Mouse (Mus musculus): ENCODE results near the gene Itpkb. TPM values are rescaled to one million over a fixed set of nuclear protein-coding genes. Genes with fewer than 3 reads are reported as not detected.
A peak's percentile ranks its signal among the peaks of the same experiment; 100 is the strongest.

Itpkb gene
- polyA plus RNA-seq, 1 experiment from 2014 or later = 7.2 TPM

DNA sequence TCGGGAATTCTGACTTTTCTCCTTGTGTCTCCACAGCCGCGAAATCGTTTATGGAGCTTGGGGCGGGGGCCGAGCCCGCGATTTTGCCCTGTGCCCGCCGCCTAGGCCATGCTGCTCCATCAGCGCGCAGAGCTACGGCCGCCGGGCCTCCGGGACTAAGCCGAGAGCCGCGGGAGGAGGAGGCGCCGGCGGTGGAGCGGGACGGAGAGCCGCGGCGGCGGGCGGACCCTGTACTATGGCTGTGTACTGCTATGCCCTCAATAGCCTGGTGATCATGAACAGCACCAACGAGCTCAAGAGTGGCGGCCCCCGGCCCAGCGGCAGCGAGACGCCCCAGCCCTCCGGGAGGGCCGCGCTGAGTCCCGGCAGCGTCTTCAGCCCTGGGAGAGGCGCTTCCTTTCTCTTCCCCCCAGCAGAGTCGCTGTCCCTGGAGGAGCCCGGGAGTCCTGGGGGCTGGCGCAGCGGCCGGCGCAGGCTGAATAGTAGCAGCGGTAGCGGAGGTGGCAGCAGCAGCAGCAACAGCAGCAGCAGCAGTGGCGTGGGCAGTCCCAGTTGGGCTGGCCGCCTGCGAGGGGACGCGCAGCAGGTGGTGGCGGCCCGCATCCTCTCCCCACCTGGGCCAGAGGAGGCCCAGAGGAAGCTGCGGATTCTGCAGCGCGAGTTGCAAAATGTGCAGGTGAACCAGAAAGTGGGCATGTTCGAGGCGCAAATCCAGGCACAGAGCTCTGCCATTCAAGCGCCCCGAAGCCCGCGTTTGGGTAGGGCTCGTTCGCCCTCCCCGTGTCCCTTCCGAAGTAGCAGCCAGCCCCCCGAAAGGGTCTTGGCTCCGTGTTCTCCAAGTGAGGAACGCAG is 2.0 kb downstream of the Itpkb start:
- ATAC-seq (ENCODE audit: insufficient number of reproducible peaks, low FRiP score, low TSS enrichment, low read depth) (0 out of 2 replicates have a peak, but pooled peaks have one; percentile 41), DNase-seq (ENCODE audit: low spot score) (peak; percentile 61)
- Histone ChIP-seq H3K9me3 (ENCODE audit: control insufficient read depth, low read length) (no peaks in the 10 kb centered on the region), H3K36me3 (ENCODE audit: control insufficient read depth, insufficient read depth, low read length) (peaks cover 2% of the 10 kb centered on the region; the same call in 1 of the 2 replicates), H3K27me3 (ENCODE audit: control insufficient read depth, insufficient read depth, low read length) (0 out of 2 replicates have a peak, but pooled peaks cover 5% of the 10 kb centered on the region), H3K4me2 (ENCODE audit: low read depth, severe bottlenecking) (peak overlapping the region; percentile 99), H3K4me1 (ENCODE audit: control insufficient read depth, insufficient read depth, low read length) (peaks cover 20% of the 10 kb centered on the region), H3K9ac (ENCODE audit: low read length) (peak overlapping the region; percentile 93), H3K27ac (replicated peaks; ENCODE audit: low read depth, low read length) (no peak overlapping the region), H3K4me3 (ENCODE audit: low read depth, low read length) (peak overlapping the region; percentile 74)
- 1% methylated on average over 68 of the region's 72 CpGs for WGBS

- Histone ChIP-seq H3K4me3 (ENCODE audit: low read depth, low read length) (peak overlapping the region; percentile 74), H3K36me3 (ENCODE audit: control insufficient read depth, insufficient read depth, low read length) (peaks cover 2% of the 10 kb centered on the region; the same call in 1 of the 2 replicates), H3K4me1 (ENCODE audit: control insufficient read depth, insufficient read depth, low read length) (peaks cover 20% of the 10 kb centered on the region), H3K27ac (replicated peaks; ENCODE audit: low read depth, low read length) (no peak overlapping the region), H3K9ac (ENCODE audit: low read length) (peak overlapping the region; percentile 93; the same call in 1 of the 2 replicates), H3K27me3 (ENCODE audit: control insufficient read depth, insufficient read depth, low read length) (0 out of 2 replicates have a peak, but pooled peaks cover 5% of the 10 kb centered on the region), H3K9me3 (ENCODE audit: control insufficient read depth, low read length) (no peaks in the 10 kb centered on the region), H3K4me2 (ENCODE audit: low read depth, severe bottlenecking) (peak overlapping the region; percentile 99)
- ATAC-seq (ENCODE audit: insufficient number of reproducible peaks, low FRiP score, low TSS enrichment, low read depth) = no peak
- WGBS = 30% methylated on average over 14 of the region's 14 CpGs
- no peak for DNase-seq (ENCODE audit: low spot score)
Observed at GRCm38 (mm10) chr1:180332928-180333440, 2.7 kb downstream of the Itpkb start.

DNA sequence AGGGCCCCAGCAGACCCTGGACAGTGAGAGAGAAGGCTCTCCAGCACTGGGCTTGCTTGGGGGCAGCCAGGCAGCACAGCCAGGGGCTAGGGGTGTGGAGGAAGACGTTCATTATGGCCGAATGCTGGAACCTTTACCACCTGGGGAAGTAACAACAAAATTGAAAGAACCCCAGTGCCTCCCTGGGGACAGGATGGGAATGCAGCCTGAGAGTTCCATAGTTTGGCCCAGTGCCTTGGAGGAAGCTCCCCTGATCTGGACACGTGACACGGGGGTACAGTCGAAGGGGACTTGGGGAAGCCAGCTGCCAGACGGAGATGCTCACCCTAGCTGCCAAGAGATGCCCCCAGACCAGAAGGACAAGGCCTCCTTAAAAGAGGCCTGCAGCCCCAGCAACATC is 3.3 kb downstream of the Itpkb start:
- ATAC-seq (ENCODE audit: insufficient number of reproducible peaks, low FRiP score, low TSS enrichment, low read depth) = no peak
- H3K4me3 ChIP-seq (ENCODE audit: low read depth, low read length) = no peak overlapping the region
- no peak for DNase-seq (ENCODE audit: low spot score)
- peaks cover 20% of the 10 kb centered on the region for H3K4me1 ChIP-seq (ENCODE audit: control insufficient read depth, insufficient read depth, low read length)
- peak overlapping the region; percentile 99 for H3K4me2 ChIP-seq (ENCODE audit: low read depth, severe bottlenecking)
- H3K9me3 ChIP-seq (ENCODE audit: control insufficient read depth, low read length) = no peaks in the 10 kb centered on the region
- H3K27ac ChIP-seq (replicated peaks; ENCODE audit: low read depth, low read length) = no peak overlapping the region
- H3K36me3 ChIP-seq (ENCODE audit: control insufficient read depth, insufficient read depth, low read length) = peaks cover 2% of the 10 kb centered on the region; the same call in 1 of the 2 replicates
- 40% methylated on average over 6 of the region's 6 CpGs for WGBS
- 0 out of 2 replicates have a peak, but pooled peaks cover 5% of the 10 kb centered on the region for H3K27me3 ChIP-seq (ENCODE audit: control insufficient read depth, insufficient read depth, low read length)
- H3K9ac ChIP-seq (ENCODE audit: low read length) = no peak overlapping the region; the same call in 1 of the 2 replicates

GRCm38 (mm10) chr1:180334541-180334940 is 4.3 kb downstream of the Itpkb start:
- WGBS = 93% methylated on average over 6 of the region's 6 CpGs
- Histone ChIP-seq H3K27me3 (ENCODE audit: control insufficient read depth, insufficient read depth, low read length) (0 out of 2 replicates have a peak, but pooled peaks cover 5% of the 10 kb centered on the region), H3K4me3 (ENCODE audit: low read depth, low read length) (no peak overlapping the region), H3K9ac (ENCODE audit: low read length) (no peak overlapping the region), H3K9me3 (ENCODE audit: control insufficient read depth, low read length) (no peaks in the 10 kb centered on the region), H3K27ac (replicated peaks; ENCODE audit: low read depth, low read length) (no peak overlapping the region), H3K4me2 (ENCODE audit: low read depth, severe bottlenecking) (peak overlapping the region; percentile 99; the same call in 1 of the 2 replicates), H3K4me1 (ENCODE audit: control insufficient read depth, insufficient read depth, low read length) (peaks cover 18% of the 10 kb centered on the region), H3K36me3 (ENCODE audit: control insufficient read depth, insufficient read depth, low read length) (peaks cover 2% of the 10 kb centered on the region; the same call in 1 of the 2 replicates)
- ATAC-seq (ENCODE audit: insufficient number of reproducible peaks, low FRiP score, low TSS enrichment, low read depth) (no peak), DNase-seq (ENCODE audit: low spot score) (no peak)

DNA sequence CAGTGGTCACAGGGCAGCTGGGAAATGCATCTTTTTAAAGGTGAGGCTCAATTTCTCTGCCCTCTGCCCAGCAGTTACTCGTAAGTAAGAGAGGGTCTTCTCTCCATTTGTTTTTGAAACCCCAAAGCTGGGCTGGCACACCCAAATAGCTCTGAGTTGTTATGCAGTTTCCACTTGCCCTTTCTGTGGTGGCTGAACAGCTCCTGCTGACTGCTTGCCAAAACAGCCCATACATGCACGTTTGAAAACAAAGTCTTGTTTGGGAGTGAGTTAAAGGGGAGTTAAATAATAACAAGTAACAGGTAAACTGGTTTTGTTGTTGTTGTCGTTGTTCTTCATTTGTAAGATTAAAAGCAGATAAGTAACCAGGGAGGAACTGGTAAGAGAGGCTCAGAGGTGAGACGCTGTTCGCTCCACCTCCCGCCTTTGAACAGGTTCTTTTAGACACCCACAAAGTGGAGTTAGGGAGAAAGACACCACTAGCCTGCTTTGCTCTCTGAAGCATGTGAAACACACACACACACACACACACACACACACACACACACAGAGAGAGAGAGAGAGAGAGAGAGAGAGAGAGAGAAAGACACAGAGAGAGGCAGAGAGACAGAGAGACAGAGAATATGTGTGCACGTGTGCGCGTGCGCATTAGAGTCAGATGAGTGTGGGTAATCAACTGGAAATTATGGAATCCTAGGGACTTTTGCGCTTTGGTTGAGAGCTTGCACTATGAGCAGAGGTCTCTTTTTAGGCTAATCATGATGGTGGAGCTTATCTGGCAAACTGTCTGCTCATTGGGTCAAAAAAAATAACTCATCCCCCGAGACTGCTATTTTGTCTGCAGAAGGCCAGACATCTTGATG is 5.5 kb downstream of the Itpkb start:
- 82% methylated on average over 12 of the region's 12 CpGs for WGBS
- H3K4me2 ChIP-seq (ENCODE audit: low read depth, severe bottlenecking) = no peak overlapping the region
- no peak overlapping the region for H3K9ac ChIP-seq (ENCODE audit: low read length)
- 0 out of 2 replicates have a peak, but pooled peaks cover 5% of the 10 kb centered on the region for H3K27me3 ChIP-seq (ENCODE audit: control insufficient read depth, insufficient read depth, low read length)
- no peak overlapping the region for H3K27ac ChIP-seq (replicated peaks; ENCODE audit: low read depth, low read length)
- H3K4me3 ChIP-seq (ENCODE audit: low read depth, low read length) = no peak overlapping the region
- ATAC-seq (ENCODE audit: insufficient number of reproducible peaks, low FRiP score, low TSS enrichment, low read depth) (no peak), DNase-seq (ENCODE audit: low spot score) (no peak)
- peaks cover 2% of the 10 kb centered on the region; the same call in 1 of the 2 replicates for H3K36me3 ChIP-seq (ENCODE audit: control insufficient read depth, insufficient read depth, low read length)
- peaks cover 18% of the 10 kb centered on the region for H3K4me1 ChIP-seq (ENCODE audit: control insufficient read depth, insufficient read depth, low read length)
- H3K9me3 ChIP-seq (ENCODE audit: control insufficient read depth, low read length) = no peaks in the 10 kb centered on the region

DNA sequence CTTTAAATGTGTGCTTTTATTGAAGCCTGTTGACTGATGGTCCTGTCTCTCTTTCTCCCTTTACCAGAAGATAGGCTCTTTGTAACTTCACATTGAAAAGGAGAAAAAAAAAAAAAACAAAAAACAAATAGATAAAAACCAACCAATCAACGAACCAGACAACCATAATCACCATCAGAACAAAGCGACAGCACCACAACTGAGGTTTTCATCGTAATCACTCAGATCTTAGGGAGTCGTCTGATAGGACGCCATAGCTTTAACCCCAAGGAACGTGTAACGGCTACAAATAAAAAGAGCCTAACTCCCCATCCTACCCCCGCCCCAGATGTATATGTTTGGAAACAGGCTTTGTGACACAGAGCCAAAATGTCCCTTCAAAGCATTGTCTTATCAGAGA is 8.1 kb downstream of the Itpkb start:
- no peak for DNase-seq (ENCODE audit: low spot score)
- WGBS = 81% methylated on average over 8 of the region's 8 CpGs
- ATAC-seq (ENCODE audit: insufficient number of reproducible peaks, low FRiP score, low TSS enrichment, low read depth) = no peak
- no peak overlapping the region for H3K9ac ChIP-seq (ENCODE audit: low read length)
- H3K4me1 ChIP-seq (ENCODE audit: control insufficient read depth, insufficient read depth, low read length) = peaks cover 8% of the 10 kb centered on the region
- H3K4me3 ChIP-seq (ENCODE audit: low read depth, low read length) = no peak overlapping the region
- H3K27ac ChIP-seq (replicated peaks; ENCODE audit: low read depth, low read length) = no peak overlapping the region
- peaks cover 2% of the 10 kb centered on the region; the same call in 1 of the 2 replicates for H3K36me3 ChIP-seq (ENCODE audit: control insufficient read depth, insufficient read depth, low read length)
- H3K4me2 ChIP-seq (ENCODE audit: low read depth, severe bottlenecking) = no peak overlapping the region
- no peaks in the 10 kb centered on the region for H3K9me3 ChIP-seq (ENCODE audit: control insufficient read depth, low read length)
- 0 out of 2 replicates have a peak, but pooled peaks cover 3% of the 10 kb centered on the region for H3K27me3 ChIP-seq (ENCODE audit: control insufficient read depth, insufficient read depth, low read length)

DNA sequence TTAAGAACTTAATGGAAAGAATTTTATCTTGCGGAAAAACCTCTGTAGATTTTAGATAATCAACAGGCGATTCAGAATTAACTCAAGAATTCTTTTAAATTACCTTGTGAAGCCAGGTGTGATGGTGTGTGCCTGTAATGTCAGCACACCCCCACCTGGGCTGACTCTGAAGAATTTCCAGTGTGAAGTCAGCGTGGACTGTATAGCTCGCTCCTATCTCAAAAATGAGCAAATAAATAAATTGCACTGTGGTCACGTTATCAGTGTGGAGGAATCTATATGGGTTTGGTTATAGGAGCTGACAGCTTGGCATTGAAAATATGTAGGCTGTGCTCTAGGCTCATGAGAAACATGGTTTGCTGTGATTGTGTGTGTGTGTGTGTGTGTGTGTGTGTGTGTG is 8.9 kb downstream of the Itpkb start:
- no peaks in the 10 kb centered on the region for H3K27me3 ChIP-seq (ENCODE audit: control insufficient read depth, insufficient read depth, low read length)
- DNase-seq (ENCODE audit: low spot score) (no peak), ATAC-seq (ENCODE audit: insufficient number of reproducible peaks, low FRiP score, low TSS enrichment, low read depth) (no peak)
- H3K9me3 ChIP-seq (ENCODE audit: control insufficient read depth, low read length) = no peaks in the 10 kb centered on the region
- 92% methylated on average over 5 of the region's 5 CpGs for WGBS
- no peak overlapping the region for H3K4me3 ChIP-seq (ENCODE audit: low read depth, low read length)
- no peak overlapping the region for H3K9ac ChIP-seq (ENCODE audit: low read length)
- no peak overlapping the region for H3K27ac ChIP-seq (replicated peaks; ENCODE audit: low read depth, low read length)
- 0 out of 2 replicates have a peak, but pooled peaks cover 3% of the 10 kb centered on the region for H3K4me1 ChIP-seq (ENCODE audit: control insufficient read depth, insufficient read depth, low read length)
- H3K36me3 ChIP-seq (ENCODE audit: control insufficient read depth, insufficient read depth, low read length) = no peaks in the 10 kb centered on the region; the same call in 1 of the 2 replicates
- no peak overlapping the region for H3K4me2 ChIP-seq (ENCODE audit: low read depth, severe bottlenecking)

DNA sequence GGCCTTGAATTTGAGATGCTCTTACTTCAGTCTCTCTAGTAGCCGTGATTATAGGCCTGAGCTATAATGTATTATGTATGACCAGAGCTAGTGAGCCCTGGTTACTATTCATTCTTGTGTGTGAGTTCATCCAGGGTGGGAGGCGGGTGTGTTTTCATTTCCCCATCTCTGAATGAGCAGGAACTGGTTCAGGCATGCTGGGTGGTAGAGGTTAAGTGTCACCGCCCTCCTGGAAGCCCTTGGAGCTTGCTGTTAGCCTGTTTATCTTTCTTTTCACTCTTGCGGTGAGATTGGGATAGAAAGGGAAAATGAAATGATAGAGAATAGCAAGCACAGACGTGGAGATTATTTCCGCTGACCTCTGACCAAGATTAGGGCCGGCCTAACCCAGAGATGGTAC is 12.7 kb downstream of the Itpkb start:
- Histone ChIP-seq H3K36me3 (ENCODE audit: control insufficient read depth, insufficient read depth, low read length) (no peaks in the 10 kb centered on the region; the same call in 1 of the 2 replicates), H3K4me1 (ENCODE audit: control insufficient read depth, insufficient read depth, low read length) (peaks cover 15% of the 10 kb centered on the region; the same call in 1 of the 2 replicates), H3K4me2 (ENCODE audit: low read depth, severe bottlenecking) (no peak overlapping the region), H3K4me3 (ENCODE audit: low read depth, low read length) (no peak overlapping the region), H3K27ac (replicated peaks; ENCODE audit: low read depth, low read length) (no peak overlapping the region), H3K9me3 (ENCODE audit: control insufficient read depth, low read length) (no peaks in the 10 kb centered on the region), H3K9ac (ENCODE audit: low read length) (no peak overlapping the region), H3K27me3 (ENCODE audit: control insufficient read depth, insufficient read depth, low read length) (no peaks in the 10 kb centered on the region)
- no peak for ATAC-seq (ENCODE audit: insufficient number of reproducible peaks, low FRiP score, low TSS enrichment, low read depth)
- no peak for DNase-seq (ENCODE audit: low spot score)
- WGBS = 90% methylated on average over 7 of the region's 7 CpGs
